Mouse (Mus musculus): ENCODE results near the gene Snx8. TPM values are rescaled to one million over a fixed set of nuclear protein-coding genes. Genes with fewer than 3 reads are reported as not detected.

Gene Snx8
- polyA plus RNA-seq, 1 experiment from 2014 or later, result 22.1 TPM

DNA sequence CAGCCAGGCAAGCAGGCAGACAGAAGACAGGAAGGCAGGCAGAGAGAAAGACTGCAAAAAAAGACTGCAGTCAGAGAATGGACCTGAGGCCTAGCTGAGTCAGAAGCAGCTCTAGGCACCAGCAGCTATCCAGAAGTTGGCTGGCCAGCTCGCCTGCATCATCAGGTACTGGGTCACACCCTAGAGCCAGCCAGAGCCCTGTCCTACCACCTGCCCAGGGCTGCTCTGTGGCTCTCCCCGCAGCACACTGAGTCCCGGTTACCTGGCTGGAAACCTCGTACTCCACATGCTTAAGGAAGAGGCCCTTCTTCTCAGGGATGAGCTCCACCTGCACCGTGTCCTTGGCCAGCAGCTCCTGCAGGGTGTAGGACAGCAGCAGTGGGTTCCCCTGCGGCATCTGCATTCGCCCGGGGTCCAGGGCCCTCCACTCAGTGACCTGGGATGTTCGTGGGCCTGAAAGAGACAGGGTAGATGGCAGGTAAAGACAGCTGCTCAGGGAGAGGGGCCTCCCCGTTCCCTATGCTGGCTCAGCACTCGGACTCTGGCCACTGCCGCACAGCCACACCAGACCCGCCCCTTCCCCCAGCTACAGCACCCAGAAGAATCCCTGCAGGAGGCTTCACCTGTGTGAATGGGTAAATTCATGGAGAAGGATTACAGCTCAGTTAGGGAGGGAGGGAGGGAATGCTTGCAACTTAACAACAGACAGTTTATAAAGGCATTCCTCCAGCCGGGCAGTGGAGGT lies 29.0 kb downstream of the Snx8 start:
- Histone ChIP-seq H3K36me3 (peaks cover 25% of the 10 kb centered on the region), H3K4me3 (no peak overlapping the region), H3K4me2 (replicated peaks) (no peak overlapping the region), H3K9me3 (replicated peaks) (no peaks in the 10 kb centered on the region), H3K27ac (no peak overlapping the region), H3K27me3 (no peaks in the 10 kb centered on the region), H3K9ac (no peak overlapping the region), H3K4me1 (0 out of 2 replicates have a peak, but pooled peaks cover 2% of the 10 kb centered on the region)
- no peak for ATAC-seq (ENCODE audit: low FRiP score)
- WGBS, result 83% methylated on average over 14 of the region's 14 CpGs

GRCm38 (mm10) chr5:140357466-140357865 lies 31.6 kb downstream of the Snx8 start:
- Histone ChIP-seq H3K9ac (no peak overlapping the region), H3K4me2 (replicated peaks) (no peak overlapping the region), H3K27ac (no peak overlapping the region), H3K9me3 (replicated peaks) (no peaks in the 10 kb centered on the region), H3K4me1 (0 out of 2 replicates have a peak, but pooled peaks cover 2% of the 10 kb centered on the region), H3K36me3 (peaks cover 47% of the 10 kb centered on the region), H3K27me3 (no peaks in the 10 kb centered on the region), H3K4me3 (no peak overlapping the region)
- 90% methylated on average over 3 of the region's 3 CpGs for WGBS
- ATAC-seq (ENCODE audit: low FRiP score), result no peak

GRCm38 (mm10) chr5:140355934-140356333 lies 33.1 kb downstream of the Snx8 start:
- WGBS, result 88% methylated on average over 11 of the region's 11 CpGs
- ATAC-seq (ENCODE audit: low FRiP score), result no peak
- Histone ChIP-seq H3K4me1 (no peaks in the 10 kb centered on the region), H3K9me3 (replicated peaks) (no peaks in the 10 kb centered on the region), H3K27ac (no peak overlapping the region), H3K4me3 (no peak overlapping the region), H3K9ac (no peak overlapping the region), H3K27me3 (no peaks in the 10 kb centered on the region), H3K36me3 (peaks cover 63% of the 10 kb centered on the region), H3K4me2 (replicated peaks) (no peak overlapping the region)

DNA sequence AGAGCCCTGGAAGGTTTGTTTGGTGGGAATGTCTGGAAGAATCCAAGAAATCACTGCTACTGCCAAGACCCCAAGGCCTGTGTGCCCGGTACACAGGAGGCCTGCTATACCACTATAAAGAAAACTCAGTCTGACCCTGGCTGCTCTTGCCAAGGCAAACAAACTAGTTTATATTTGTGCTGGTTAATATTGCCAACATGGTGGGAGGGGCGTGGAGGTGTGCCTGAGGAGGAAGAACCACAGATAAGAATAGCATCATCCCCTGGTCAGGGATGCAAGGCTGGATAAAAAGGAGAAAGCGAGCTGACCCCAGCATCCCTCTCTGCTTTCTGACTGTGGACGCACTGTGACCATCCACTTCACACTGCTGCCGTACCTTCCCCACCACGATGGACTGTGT lies 36.7 kb downstream of the Snx8 start:
- no peak overlapping the region for H3K27ac ChIP-seq
- no peaks in the 10 kb centered on the region for H3K27me3 ChIP-seq
- no peak overlapping the region for H3K4me3 ChIP-seq
- 95% methylated on average over 6 of the region's 6 CpGs for WGBS
- ATAC-seq (ENCODE audit: low FRiP score), result no peak
- H3K9me3 ChIP-seq (replicated peaks), result no peaks in the 10 kb centered on the region
- H3K4me1 ChIP-seq, result no peaks in the 10 kb centered on the region
- H3K4me2 ChIP-seq (replicated peaks), result no peak overlapping the region
- no peak overlapping the region for H3K9ac ChIP-seq
- peaks cover 60% of the 10 kb centered on the region for H3K36me3 ChIP-seq

GRCm38 (mm10) chr5:140350731-140351497 lies 38.1 kb downstream of the Snx8 start:
- no peak for ATAC-seq (ENCODE audit: low FRiP score)
- H3K27me3 ChIP-seq, result no peaks in the 10 kb centered on the region
- H3K4me3 ChIP-seq, result no peak overlapping the region
- H3K4me2 ChIP-seq (replicated peaks), result no peak overlapping the region
- H3K9me3 ChIP-seq (replicated peaks), result no peaks in the 10 kb centered on the region
- peaks cover 50% of the 10 kb centered on the region for H3K36me3 ChIP-seq
- H3K4me1 ChIP-seq, result no peaks in the 10 kb centered on the region
- no peak overlapping the region for H3K27ac ChIP-seq
- H3K9ac ChIP-seq, result no peak overlapping the region
- 94% methylated on average over 8 of the region's 8 CpGs for WGBS

DNA sequence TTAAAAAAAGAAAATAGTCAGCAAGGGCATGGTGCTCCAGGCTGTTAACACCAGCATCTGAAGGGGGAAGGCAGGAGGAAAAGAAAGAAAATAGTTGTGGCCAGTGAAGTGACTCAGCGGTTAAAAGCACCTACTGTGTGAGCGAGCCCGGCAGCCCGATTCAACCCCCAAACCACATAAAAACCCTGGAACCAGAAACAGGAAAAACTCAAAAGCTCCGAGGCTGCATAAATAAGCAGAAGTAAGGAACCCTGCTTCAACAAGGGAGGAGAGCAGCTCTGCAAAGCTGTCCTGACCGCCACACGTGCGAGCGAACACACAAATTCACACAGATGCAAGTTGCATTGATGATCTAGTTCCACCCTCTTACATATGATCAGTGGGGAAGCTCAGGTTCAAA lies 39.2 kb downstream of the Snx8 start:
- no peaks in the 10 kb centered on the region for H3K27me3 ChIP-seq
- peaks cover 50% of the 10 kb centered on the region for H3K36me3 ChIP-seq
- no peak overlapping the region for H3K4me3 ChIP-seq
- H3K4me1 ChIP-seq, result no peaks in the 10 kb centered on the region
- no peaks in the 10 kb centered on the region for H3K9me3 ChIP-seq (replicated peaks)
- no peak overlapping the region for H3K27ac ChIP-seq
- H3K4me2 ChIP-seq (replicated peaks), result no peak overlapping the region
- ATAC-seq (ENCODE audit: low FRiP score), result no peak
- 94% methylated on average over 9 of the region's 9 CpGs for WGBS
- no peak overlapping the region for H3K9ac ChIP-seq

- Histone ChIP-seq H3K27ac (no peak overlapping the region), H3K36me3 (peaks cover 35% of the 10 kb centered on the region), H3K4me3 (no peak overlapping the region), H3K4me1 (no peaks in the 10 kb centered on the region), H3K9ac (no peak overlapping the region), H3K27me3 (no peaks in the 10 kb centered on the region), H3K4me2 (replicated peaks) (no peak overlapping the region), H3K9me3 (replicated peaks) (no peaks in the 10 kb centered on the region)
- 71% methylated on average over 1 of the region's 1 CpGs for WGBS
- no peak for ATAC-seq (ENCODE audit: low FRiP score)
Observed at GRCm38 (mm10) chr5:140346050-140346449, 43.0 kb downstream of the Snx8 start.

GRCm38 (mm10) chr5:140345244-140345643 lies 43.8 kb downstream of the Snx8 start:
- Histone ChIP-seq H3K27ac (no peak overlapping the region), H3K4me1 (no peaks in the 10 kb centered on the region), H3K36me3 (peaks cover 37% of the 10 kb centered on the region), H3K9me3 (replicated peaks) (no peaks in the 10 kb centered on the region), H3K9ac (no peak overlapping the region), H3K4me2 (replicated peaks) (no peak overlapping the region), H3K4me3 (no peak overlapping the region), H3K27me3 (no peaks in the 10 kb centered on the region)
- ATAC-seq (ENCODE audit: low FRiP score), result no peak
- WGBS, result 94% methylated on average over 4 of the region's 4 CpGs

DNA sequence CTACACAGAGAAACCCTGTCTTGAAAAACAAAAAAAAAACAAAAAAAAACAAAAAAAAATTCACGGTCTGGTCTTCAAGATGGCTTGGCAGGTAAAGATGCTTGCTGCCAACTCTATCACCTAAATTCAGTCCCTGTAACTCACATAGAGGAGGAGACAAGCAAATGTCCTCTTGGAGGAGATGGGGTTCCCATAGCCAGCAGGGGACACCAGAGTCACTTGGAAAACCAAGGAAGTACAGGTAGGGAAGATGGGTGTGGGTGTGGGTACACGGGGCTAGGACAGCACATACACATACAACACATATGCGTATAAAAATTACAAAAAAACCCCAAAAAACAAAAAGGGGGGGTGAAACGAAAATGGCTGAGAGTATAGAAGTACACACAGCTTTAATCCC lies 46.2 kb downstream of the Snx8 start:
- WGBS, result 86% methylated on average over 4 of the region's 4 CpGs
- H3K9ac ChIP-seq, result no peak overlapping the region
- no peaks in the 10 kb centered on the region for H3K9me3 ChIP-seq (replicated peaks)
- peaks cover 60% of the 10 kb centered on the region for H3K36me3 ChIP-seq
- H3K4me1 ChIP-seq, result no peaks in the 10 kb centered on the region
- no peak overlapping the region for H3K4me3 ChIP-seq
- H3K27ac ChIP-seq, result no peak overlapping the region
- no peak for ATAC-seq (ENCODE audit: low FRiP score)
- no peaks in the 10 kb centered on the region for H3K27me3 ChIP-seq
- no peak overlapping the region for H3K4me2 ChIP-seq (replicated peaks)

- ATAC-seq (ENCODE audit: low FRiP score), result no peak
Observed at GRCm38 (mm10) chr5:140339836-140340235, 49.2 kb downstream of the Snx8 start.

DNA sequence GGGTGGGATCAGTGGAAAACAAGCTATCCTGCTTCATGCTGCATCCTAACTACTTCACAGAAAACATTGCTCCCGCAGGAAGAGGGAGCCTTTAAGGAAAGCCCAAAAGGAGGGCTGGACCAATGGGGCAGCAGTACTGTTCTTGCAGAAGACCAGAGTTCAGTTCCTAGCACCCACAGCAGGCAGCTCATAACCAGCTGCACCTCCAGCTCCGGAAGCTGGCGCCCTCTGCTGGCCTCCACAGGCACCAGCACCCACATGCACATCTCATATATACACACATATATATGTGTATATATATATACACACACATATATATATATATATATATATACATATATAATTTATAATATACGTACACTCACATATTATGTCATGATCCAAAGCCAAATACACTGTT lies 50.3 kb downstream of the Snx8 start:
- Histone ChIP-seq H3K9ac (no peak overlapping the region), H3K4me3 (no peak overlapping the region), H3K9me3 (replicated peaks) (no peaks in the 10 kb centered on the region), H3K36me3 (peaks cover 45% of the 10 kb centered on the region), H3K4me1 (no peaks in the 10 kb centered on the region), H3K27ac (no peak overlapping the region), H3K4me2 (replicated peaks) (no peak overlapping the region), H3K27me3 (no peaks in the 10 kb centered on the region)
- WGBS, result 98% methylated on average over 4 of the region's 4 CpGs
- no peak for ATAC-seq (ENCODE audit: low FRiP score)

More at GRCm38 (mm10) chr5:140339836-140340235, 49.2 kb downstream of the Snx8 start:
- H3K4me3 ChIP-seq, result no peak overlapping the region
- H3K9me3 ChIP-seq (replicated peaks), result no peaks in the 10 kb centered on the region
- no peak overlapping the region for H3K27ac ChIP-seq
- no peaks in the 10 kb centered on the region for H3K4me1 ChIP-seq
- H3K4me2 ChIP-seq (replicated peaks), result no peak overlapping the region
- no peak overlapping the region for H3K9ac ChIP-seq
- peaks cover 56% of the 10 kb centered on the region for H3K36me3 ChIP-seq
- no peaks in the 10 kb centered on the region for H3K27me3 ChIP-seq
- 90% methylated on average over 3 of the region's 3 CpGs for WGBS

DNA sequence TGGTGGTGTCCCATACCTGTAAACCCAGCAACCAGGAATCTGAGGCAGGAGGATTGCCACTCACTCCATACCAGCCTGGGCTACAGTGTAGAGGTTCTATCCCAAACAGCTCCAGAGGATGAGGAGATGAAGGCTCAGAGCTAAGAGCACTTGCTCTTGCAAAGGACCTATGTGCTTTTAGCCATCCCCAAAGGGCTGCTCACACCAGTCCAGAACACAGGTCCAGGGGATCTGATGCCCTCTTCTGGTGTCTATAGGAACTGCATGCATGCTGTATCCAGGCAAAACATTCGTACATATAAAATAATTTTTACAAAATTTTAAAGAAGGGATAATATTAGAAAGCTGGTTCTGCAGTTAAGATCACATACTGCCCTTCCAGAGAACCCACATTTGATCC lies 52.4 kb downstream of the Snx8 start:
- H3K27ac ChIP-seq, result no peak overlapping the region
- H3K36me3 ChIP-seq, result peaks cover 40% of the 10 kb centered on the region
- no peak overlapping the region for H3K4me3 ChIP-seq
- WGBS, result 85% methylated on average over 1 of the region's 1 CpGs
- H3K9me3 ChIP-seq (replicated peaks), result no peaks in the 10 kb centered on the region
- H3K4me1 ChIP-seq, result 0 out of 2 replicates have a peak, but pooled peaks cover 4% of the 10 kb centered on the region
- ATAC-seq (ENCODE audit: low FRiP score), result no peak
- no peak overlapping the region for H3K9ac ChIP-seq
- H3K4me2 ChIP-seq (replicated peaks), result no peak overlapping the region
- no peaks in the 10 kb centered on the region for H3K27me3 ChIP-seq
